Mouse (Mus musculus) stomach, postnatal 0 days (tissue): ENCODE data around the gene Sptbn4.

Experiments used
- CTCF ChIP-seq: IDR thresholded peaks from 2 replicates; pipeline ENCODE4 v1.5.1; 2016; ENCODE audit warnings: antibody characterized with exemption, low read depth, mild to moderate bottlenecking, moderate library complexity
- EP300 ChIP-seq: optimal IDR thresholded peaks from 2 replicates; pipeline ENCODE3; 2016; ENCODE audit warnings: antibody characterized with exemption

DNA sequence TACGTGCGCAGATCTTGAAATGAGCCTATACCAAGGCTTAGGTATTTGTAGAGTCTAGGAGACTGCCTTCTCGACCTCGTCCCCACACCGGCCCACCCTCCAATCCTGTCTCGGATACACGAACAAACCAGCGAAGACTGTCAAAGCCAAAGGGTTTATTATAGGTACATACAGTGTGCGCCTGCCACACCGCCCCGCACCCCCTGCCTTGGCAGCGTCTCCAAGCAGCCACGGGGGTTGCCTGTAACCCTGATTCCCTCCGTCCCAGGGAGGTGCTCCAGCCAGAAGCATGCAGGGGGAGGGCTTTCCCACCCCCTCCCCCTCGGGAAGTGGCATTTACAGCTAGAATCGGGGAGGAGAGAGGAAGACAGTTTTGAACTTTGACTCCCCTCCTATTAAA, 91.2 kb downstream of the Sptbn4 start:
- no peak for TF ChIP-seq EP300
- TF ChIP-seq CTCF: no peak
